Mouse (Mus musculus) Patski (cell line): ENCODE measurements at regions not wholly inside any gene's neighbourhood (a gene's known extent, or its start where the extent isn't known, plus 50 kb on each side); places are given as distances from the start of the nearest gene placed in this dataset.

Experiments
- ATAC-seq: fragments of 100-300 bp; one replicate; pipeline ENCODE4 v1.8.0; 2021
- CTCF ChIA-PET: fragments of 350-600 bp; sonication (Branson Sonifier 250); formaldehyde crosslinking; loops from one replicate; lab custom pipeline; 2022; ENCODE audit warnings: inconsistent platforms; lab: Charles Lee
- POLR2A ChIA-PET: fragments of 350-600 bp; sonication (Branson Sonifier 250); formaldehyde crosslinking; loops from one replicate; lab custom pipeline; 2022; ENCODE audit warnings: antibody characterized with exemption, inconsistent platforms; lab: Charles Lee
- DNase-seq: peaks from one replicate; pipeline ENCODE4 v3.0.0-alpha.2; 2011; ENCODE audit warnings: low read depth, low spot score
- H3K27me3 ChIP-seq: fragments of 371-371 bp; one replicate; pipeline ENCODE4 v1.5.1; 2021
- CTCF ChIP-seq: fragments of 100-300 bp; IDR thresholded peaks from one replicate; pipeline ENCODE4 v1.5.1; 2021
- in situ Hi-C: fragments of 300-500 bp; cut with MboI; formaldehyde crosslinking; loops from 3 replicates; pipeline ENCODE4 v1.11.1; 2018; ENCODE audit warnings: low pct_unique_long_range_greater_than_20kb, mixed read lengths

DNA sequence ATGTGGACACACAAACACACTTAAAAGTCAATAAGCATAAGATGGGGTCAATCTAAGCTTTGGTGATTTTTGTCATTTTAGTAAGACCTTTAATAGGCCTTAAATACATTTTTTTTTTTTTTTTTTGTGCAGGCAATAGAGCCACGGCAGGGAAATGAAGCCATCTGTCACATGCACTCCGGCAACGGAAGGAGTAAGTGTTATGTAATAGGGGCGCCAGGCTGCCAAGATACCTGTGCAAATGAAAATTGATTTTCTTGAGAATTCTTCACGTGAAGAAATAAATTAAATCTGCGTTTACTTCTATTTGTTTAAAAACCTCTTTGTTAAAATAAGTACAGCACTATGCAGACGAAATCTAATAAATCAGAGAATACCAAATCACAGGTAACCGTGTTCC is 54.6 kb upstream of the Card11 start:
- no peaks in the 10 kb centered on the region for H3K27me3 ChIP-seq
- in situ Hi-C loops = no loop called here
- ATAC-seq (no peak), DNase-seq (no peak)
- CTCF ChIA-PET = no interaction called here
- POLR2A ChIA-PET = no interaction called here
- TF ChIP-seq CTCF = no peak

DNA sequence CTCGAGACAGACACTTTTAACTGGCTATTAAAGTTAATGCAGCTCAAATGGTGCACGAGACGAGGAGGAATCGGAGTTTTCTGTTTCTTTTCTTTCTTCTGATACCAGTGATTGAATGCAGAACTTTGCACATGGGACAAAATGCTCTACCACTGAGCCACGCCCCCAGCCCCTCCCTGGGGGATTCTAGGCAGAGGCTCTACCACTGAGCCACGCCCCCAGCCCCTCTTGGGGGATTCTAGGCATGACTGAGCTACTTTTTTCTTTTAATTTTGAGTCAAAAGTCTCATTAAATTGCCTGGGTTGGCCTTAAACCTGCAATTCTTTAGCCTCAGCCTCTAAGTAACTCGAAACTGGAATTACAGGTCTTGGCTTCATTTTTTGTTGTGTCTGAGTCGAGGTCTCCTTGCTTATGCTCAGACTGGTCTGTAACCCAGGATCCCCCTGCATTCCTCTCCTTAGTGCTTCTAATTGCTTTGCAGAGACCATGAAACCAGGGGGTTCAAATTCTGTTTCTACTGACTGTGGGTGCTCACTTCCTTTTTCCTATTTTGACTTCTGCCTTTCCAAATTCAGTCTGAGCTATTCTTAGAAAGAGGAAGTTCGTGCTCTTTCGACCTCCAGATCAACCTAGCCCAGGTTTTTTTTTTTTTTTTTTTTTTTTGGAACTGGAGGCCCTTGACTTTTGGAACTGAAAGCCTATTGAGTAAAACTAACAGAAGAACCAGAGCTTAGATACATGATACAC is 55.4 kb upstream of the Card11 start:
- ATAC-seq = no peak
- in situ Hi-C loops = no loop called here
- H3K27me3 ChIP-seq = no peaks in the 10 kb centered on the region
- no peak for DNase-seq
- CTCF ChIA-PET = interaction anchor here (1.2 kb wide), 1 partner anchor 10 kb away, joined by 3 read pairs; no protein-coding TSS in a partner anchor
- POLR2A ChIA-PET = interaction anchor here (0.7 kb wide), 1 partner anchor 227 kb away, joined by 5 read pairs; no protein-coding TSS in a partner anchor
- no peak for TF ChIP-seq CTCF

DNA sequence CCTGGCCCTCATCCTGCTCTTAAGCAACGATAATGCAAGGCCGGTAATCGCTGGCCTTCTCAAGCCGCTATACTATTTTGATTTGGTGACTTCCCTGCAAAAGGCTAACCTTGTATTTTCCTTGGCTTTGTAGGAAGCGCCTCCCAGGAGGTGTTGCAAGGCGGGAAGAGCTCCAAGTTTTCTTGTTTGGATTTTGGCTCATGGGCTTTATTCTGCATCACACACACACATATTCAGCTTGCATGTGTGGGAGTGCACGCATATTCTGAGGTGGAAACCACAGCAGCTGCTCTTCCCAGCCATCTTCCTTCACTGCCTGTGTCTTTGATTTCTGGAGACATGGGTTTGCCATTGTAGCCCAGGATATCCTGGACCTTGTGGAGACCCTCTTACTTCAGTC is 57.8 kb upstream of the Card11 start:
- ATAC-seq = no peak
- in situ Hi-C loops = no loop called here
- DNase-seq = no peak
- ChIA-PET CTCF (interaction anchor here (1.0 to 1.2 kb wide), 2 partner anchors 8 to 10 kb away, joined by 3 read pairs; no protein-coding TSS in a partner anchor), POLR2A (no interaction called here)
- TF ChIP-seq CTCF = no peak
- no peaks in the 10 kb centered on the region for H3K27me3 ChIP-seq

DNA sequence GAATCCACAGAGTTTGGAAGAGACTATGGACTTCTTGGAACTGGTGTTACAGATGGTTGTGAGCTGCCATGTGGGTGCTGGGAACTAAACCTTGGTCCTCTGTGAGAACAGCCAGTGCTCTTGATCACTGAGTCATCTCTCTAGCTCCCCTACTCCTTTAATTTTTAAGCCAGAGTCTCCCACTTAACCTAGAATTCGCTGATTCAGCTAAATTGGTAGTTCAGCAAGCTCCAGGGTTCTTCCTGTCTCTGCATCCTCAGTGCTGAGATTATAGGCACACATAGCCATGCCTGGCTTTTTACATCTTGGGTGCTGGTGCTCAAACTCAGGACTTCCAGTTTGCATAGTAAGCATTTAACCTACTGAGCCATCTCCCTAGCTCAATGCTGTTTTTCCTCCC is 58.5 kb upstream of the Card11 start:
- ATAC-seq (no peak), DNase-seq (no peak)
- TF ChIP-seq CTCF = no peak
- in situ Hi-C loops = no loop called here
- POLR2A ChIA-PET = no interaction called here
- no peaks in the 10 kb centered on the region for H3K27me3 ChIP-seq
- CTCF ChIA-PET = interaction anchor here (1.0 kb wide), 1 partner anchor 11 kb away, joined by 3 read pairs; no protein-coding TSS in a partner anchor

DNA sequence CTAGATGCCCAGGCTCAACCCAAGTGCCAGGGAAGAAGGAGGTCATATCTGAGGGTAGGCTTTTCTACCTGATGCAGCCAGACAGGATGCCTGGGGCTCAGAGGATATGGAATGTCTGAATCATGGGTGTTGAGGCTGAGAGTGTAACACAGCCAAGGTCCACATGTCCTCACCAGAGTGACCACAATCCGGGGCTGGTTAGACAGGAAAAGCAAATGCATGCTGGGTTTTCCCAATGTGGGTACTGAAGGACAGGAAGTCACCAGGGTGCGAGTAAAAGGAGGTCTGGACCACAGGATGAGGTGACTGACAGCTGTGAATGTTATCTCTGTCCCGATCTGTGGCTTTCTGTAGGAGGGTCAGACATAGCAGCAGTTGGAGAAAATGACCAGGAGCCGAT is 61.8 kb upstream of the Card11 start:
- in situ Hi-C loops = no loop called here
- ATAC-seq = no peak
- POLR2A ChIA-PET = no interaction called here
- TF ChIP-seq CTCF = no peak
- CTCF ChIA-PET = no interaction called here
- H3K27me3 ChIP-seq = no peaks in the 10 kb centered on the region
- no peak for DNase-seq

DNA sequence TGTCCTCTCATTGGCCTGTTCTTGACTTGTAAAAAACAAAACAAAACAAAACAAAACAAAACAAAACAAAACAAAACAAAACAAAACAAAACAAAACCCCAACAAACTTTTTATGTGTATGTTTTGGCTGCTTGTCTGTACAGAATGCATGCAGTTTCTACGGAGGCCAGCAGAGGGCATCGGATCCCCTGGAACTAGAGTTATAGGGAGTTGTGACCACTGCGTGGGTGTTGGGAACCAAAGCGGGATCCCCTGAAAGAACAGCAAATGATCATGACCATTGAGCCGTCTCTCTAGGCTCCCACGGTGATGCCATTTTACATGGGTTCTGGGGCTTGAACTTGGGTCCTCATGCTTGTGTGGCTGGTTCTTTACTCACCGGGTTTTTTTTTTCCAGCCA is 67.2 kb upstream of the Card11 start:
- no peak for DNase-seq

DNA sequence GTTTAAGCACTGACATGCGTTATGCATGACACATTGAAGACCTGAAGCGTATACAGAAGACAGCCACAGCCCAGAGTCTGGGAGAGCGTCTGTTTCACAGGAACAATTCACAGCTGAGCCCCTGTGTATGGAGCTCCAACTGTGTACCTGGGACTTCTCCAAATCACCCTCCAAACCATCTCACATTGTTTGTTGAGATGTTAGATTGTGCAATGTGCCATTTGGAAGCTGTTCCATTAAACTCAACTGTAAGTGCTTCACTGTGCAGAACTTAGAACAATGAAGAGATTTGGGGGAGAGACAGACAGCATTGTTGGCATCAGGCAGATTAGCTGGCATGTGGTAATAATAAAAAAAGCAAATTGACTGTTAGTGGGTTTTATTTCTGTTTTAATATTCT is 74.1 kb upstream of the Card11 start:
- CTCF ChIA-PET = interaction anchor here (1.0 kb wide), 1 partner anchor 27 kb away, joined by 3 read pairs; no protein-coding TSS in a partner anchor

More for the DNA sequence above, 67.2 kb upstream of the Card11 start:
- ATAC-seq = no peak
- TF ChIP-seq CTCF = peak; percentile 42
- ChIA-PET CTCF (no interaction called here), POLR2A (no interaction called here)
- in situ Hi-C loops = no loop called here
- no peaks in the 10 kb centered on the region for H3K27me3 ChIP-seq

DNA sequence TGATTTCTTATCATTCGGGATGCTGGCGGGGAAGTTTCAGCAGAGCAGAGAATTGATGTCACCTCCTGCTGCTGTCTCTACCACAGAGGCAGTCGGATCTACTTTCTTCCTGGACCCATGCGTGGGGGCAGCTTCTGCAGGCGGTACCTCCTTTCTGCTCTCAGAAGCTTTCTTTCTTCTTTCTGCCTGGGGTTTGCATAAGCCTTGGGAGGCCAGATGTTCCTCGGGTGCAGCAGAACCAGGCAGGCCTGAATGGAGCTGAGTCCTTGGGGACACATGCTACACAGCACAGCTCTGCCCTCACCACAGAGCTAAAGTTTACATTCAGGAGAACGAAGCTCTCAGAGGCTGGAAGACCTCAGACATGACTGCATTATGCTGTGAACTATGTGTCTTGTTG is 75.8 kb upstream of the Card11 start:
- no peaks in the 10 kb centered on the region for H3K27me3 ChIP-seq
- POLR2A ChIA-PET = interaction anchor here (0.6 kb wide), 1 partner anchor 1618 kb away, joined by 7 read pairs; no protein-coding TSS in a partner anchor
- CTCF ChIA-PET = no interaction called here
- no peak for DNase-seq
- in situ Hi-C loops = loop anchor here (10.0 kb wide), 1 partner anchor 201 kb away; no protein-coding TSS in a partner anchor
- ATAC-seq = no peak
- no peak for TF ChIP-seq CTCF

More for the DNA sequence above, 74.1 kb upstream of the Card11 start:
- no peak for ATAC-seq
- DNase-seq = no peak
- POLR2A ChIA-PET = no interaction called here
- H3K27me3 ChIP-seq = no peaks in the 10 kb centered on the region
- TF ChIP-seq CTCF = no peak
- in situ Hi-C loops = loop anchor here (10.0 kb wide), 1 partner anchor 200 kb away; no protein-coding TSS in a partner anchor

DNA sequence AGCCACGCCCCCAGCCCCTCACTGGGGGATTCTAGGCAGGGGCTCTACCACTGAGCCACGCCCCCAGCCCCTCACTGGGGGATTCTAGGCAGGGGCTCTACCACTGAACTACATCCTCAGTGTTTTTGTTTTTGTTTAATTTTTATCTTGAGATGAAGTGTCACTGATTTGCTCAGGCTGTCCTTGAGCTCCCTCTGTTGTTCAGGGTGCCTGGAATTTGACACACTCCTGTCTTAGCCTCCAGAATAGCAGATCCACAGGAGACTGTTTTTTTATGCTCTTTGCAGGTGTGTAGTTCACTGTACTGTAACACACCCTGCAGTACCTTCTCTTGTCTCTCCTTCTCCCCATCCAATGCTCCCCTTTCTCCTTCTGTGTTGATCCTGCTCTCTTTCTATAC is 76.6 kb upstream of the Card11 start:
- no peak for DNase-seq
- TF ChIP-seq CTCF = no peak
- CTCF ChIA-PET = no interaction called here
- no peak for ATAC-seq
- POLR2A ChIA-PET = interaction anchor here (0.6 kb wide), 1 partner anchor 11 kb away, joined by 3 read pairs; no protein-coding TSS in a partner anchor
- H3K27me3 ChIP-seq = peaks cover 3% of the 10 kb centered on the region
- in situ Hi-C loops = loop anchor here (10.0 kb wide), 1 partner anchor 202 kb away; no protein-coding TSS in a partner anchor

DNA sequence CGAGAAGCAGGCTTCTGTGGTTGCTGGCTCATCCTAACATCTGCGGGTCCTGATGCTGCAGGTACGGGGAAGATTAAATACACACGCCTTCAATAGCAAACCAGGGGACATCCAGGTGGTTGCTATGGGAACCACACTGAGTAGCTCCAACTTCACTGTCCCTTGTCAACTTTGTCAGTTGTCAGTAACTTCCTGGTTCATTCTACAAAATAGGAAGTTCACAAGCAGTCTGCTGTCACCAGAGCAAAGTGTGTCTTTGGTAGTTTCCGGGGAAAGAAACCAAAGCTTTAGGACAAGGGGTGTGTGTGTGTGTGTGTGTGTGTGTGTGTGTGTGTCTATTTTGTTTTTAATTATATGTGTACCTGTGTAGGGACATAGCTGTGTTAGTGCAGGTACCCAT is 80.5 kb upstream of the Card11 start:
- TF ChIP-seq CTCF = no peak
- in situ Hi-C loops = no loop called here
- DNase-seq (no peak), ATAC-seq (no peak)
- peaks cover 3% of the 10 kb centered on the region for H3K27me3 ChIP-seq
- POLR2A ChIA-PET = no interaction called here
- CTCF ChIA-PET = interaction anchor here (1.4 kb wide), 1 partner anchor 12 kb away, joined by 3 read pairs; no protein-coding TSS in a partner anchor

DNA sequence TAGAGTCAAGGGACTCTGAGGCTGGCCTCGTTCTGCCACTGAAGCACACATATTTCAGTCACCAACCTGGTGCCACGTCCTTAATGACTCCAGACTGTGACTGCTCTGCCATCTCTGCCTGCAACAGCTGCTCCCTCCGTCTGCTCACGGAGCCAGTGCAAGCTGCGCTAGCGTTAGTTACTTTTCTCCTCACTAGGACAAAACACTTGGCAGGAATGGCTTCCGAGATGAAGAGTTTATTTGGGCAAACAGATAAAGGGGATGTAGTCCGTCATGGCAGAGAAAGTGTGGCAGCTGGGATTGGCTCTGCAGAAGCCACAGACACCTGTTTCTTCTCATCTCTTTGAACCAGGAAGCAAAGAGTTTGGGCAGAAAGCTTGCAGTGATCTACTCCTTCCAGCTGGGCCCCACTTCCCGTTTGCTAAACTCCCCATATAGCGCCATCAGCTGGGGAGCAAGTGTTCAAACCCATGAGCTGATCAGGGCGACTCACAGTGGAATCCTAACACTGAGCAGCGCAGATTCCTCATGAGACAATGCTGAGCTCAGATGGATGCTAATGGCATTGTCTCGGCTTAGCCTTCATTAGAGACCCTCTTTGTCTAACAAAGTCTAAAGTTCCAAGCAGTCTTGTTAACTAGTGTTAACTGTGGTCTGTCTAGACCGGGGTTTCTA is 83.8 kb upstream of the Card11 start:
- CTCF ChIA-PET = interaction anchor here (1.1 kb wide), 1 partner anchor 9 kb away, joined by 4 read pairs; no protein-coding TSS in a partner anchor
- in situ Hi-C loops = no loop called here
- peaks cover 3% of the 10 kb centered on the region for H3K27me3 ChIP-seq
- TF ChIP-seq CTCF = no peak
- DNase-seq (no peak), ATAC-seq (no peak)
- POLR2A ChIA-PET = no interaction called here
